Mouse (Mus musculus): Measurements from ENCODE around the gene Pcnx2. TPM values are rescaled to one million over a fixed set of nuclear protein-coding genes. Genes with fewer than 3 reads are reported as not detected.

Gene Pcnx2
- polyA plus RNA-seq, 1 experiment from 2014 or later: 0.15 TPM

- H3K4me2 ChIP-seq: no peak overlapping the region
- 57% methylated on average over 4 of the region's 4 CpGs for WGBS
- H3K4me1 ChIP-seq (replicated peaks): peaks cover 23% of the 10 kb centered on the region
These were observed 42.0 kb downstream of the Pcnx2 start for GRCm38 (mm10) chr8:125856160-125856559.

GRCm38 (mm10) chr8:125854379-125854778, 43.7 kb downstream of the Pcnx2 start:
- ATAC-seq (replicated peaks; ENCODE audit: insufficient number of reproducible peaks, insufficient read depth, low FRiP score, low read depth): no peak
- H3K36me3 ChIP-seq: no peaks in the 10 kb centered on the region
- no peak overlapping the region for H3K9ac ChIP-seq
- 76% methylated on average over 7 of the region's 7 CpGs for WGBS
- H3K27ac ChIP-seq: no peak overlapping the region
- H3K4me2 ChIP-seq: no peak overlapping the region
- H3K27me3 ChIP-seq: no peaks in the 10 kb centered on the region
- no peak overlapping the region for H3K4me3 ChIP-seq
- H3K4me1 ChIP-seq (replicated peaks): peaks cover 21% of the 10 kb centered on the region
- H3K9me3 ChIP-seq (replicated peaks): no peaks in the 10 kb centered on the region

More at GRCm38 (mm10) chr8:125856160-125856559, 42.0 kb downstream of the Pcnx2 start:
- H3K36me3 ChIP-seq: no peaks in the 10 kb centered on the region
- no peak overlapping the region for H3K4me3 ChIP-seq
- 0 out of 2 replicates have a peak, but pooled peaks cover 2% of the 10 kb centered on the region for H3K27me3 ChIP-seq
- no peak overlapping the region for H3K27ac ChIP-seq
- no peaks in the 10 kb centered on the region for H3K9me3 ChIP-seq (replicated peaks)
- H3K9ac ChIP-seq: no peak overlapping the region
- ATAC-seq (replicated peaks; ENCODE audit: insufficient number of reproducible peaks, insufficient read depth, low FRiP score, low read depth): no peak

- Histone ChIP-seq H3K9ac (no peak overlapping the region), H3K4me1 (replicated peaks) (peaks cover 21% of the 10 kb centered on the region), H3K27me3 (no peaks in the 10 kb centered on the region), H3K4me3 (no peak overlapping the region), H3K36me3 (no peaks in the 10 kb centered on the region), H3K4me2 (no peak overlapping the region), H3K9me3 (replicated peaks) (no peaks in the 10 kb centered on the region), H3K27ac (no peak overlapping the region)
- ATAC-seq (replicated peaks; ENCODE audit: insufficient number of reproducible peaks, insufficient read depth, low FRiP score, low read depth): no peak
- WGBS: 12% methylated on average over 5 of the region's 5 CpGs
These were observed 44.8 kb downstream of the Pcnx2 start for GRCm38 (mm10) chr8:125853300-125853699.

GRCm38 (mm10) chr8:125849181-125849580, 48.9 kb downstream of the Pcnx2 start:
- ATAC-seq (replicated peaks; ENCODE audit: insufficient number of reproducible peaks, insufficient read depth, low FRiP score, low read depth): no peak
- 47% methylated on average over 4 of the region's 4 CpGs for WGBS
- H3K4me3 ChIP-seq: no peak overlapping the region

GRCm38 (mm10) chr8:125847842-125848241, 50.3 kb downstream of the Pcnx2 start:
- H3K9me3 ChIP-seq (replicated peaks): no peaks in the 10 kb centered on the region
- WGBS: 55% methylated on average over 12 of the region's 12 CpGs
- H3K9ac ChIP-seq: no peak overlapping the region
- no peak overlapping the region for H3K27ac ChIP-seq
- ATAC-seq (replicated peaks; ENCODE audit: insufficient number of reproducible peaks, insufficient read depth, low FRiP score, low read depth): no peak
- no peak overlapping the region for H3K4me3 ChIP-seq
- no peaks in the 10 kb centered on the region for H3K36me3 ChIP-seq
- H3K27me3 ChIP-seq: no peaks in the 10 kb centered on the region
- 0 out of 2 replicates have a peak, but pooled peaks cover 2% of the 10 kb centered on the region for H3K4me1 ChIP-seq (replicated peaks)
- no peak overlapping the region for H3K4me2 ChIP-seq

More at GRCm38 (mm10) chr8:125849181-125849580, 48.9 kb downstream of the Pcnx2 start:
- Histone ChIP-seq H3K4me2 (no peak overlapping the region), H3K27me3 (no peaks in the 10 kb centered on the region), H3K36me3 (no peaks in the 10 kb centered on the region), H3K4me1 (replicated peaks) (peaks cover 8% of the 10 kb centered on the region), H3K9ac (no peak overlapping the region), H3K27ac (no peak overlapping the region), H3K9me3 (replicated peaks) (no peaks in the 10 kb centered on the region)

- no peak overlapping the region for H3K4me3 ChIP-seq
- ATAC-seq (replicated peaks; ENCODE audit: insufficient number of reproducible peaks, insufficient read depth, low FRiP score, low read depth): no peak
- H3K4me1 ChIP-seq (replicated peaks): peaks cover 7% of the 10 kb centered on the region; the same call in 1 of the 2 replicates
- no peak overlapping the region for H3K9ac ChIP-seq
- 92% methylated on average over 16 of the region's 16 CpGs for WGBS
- H3K36me3 ChIP-seq: no peaks in the 10 kb centered on the region
- no peak overlapping the region for H3K4me2 ChIP-seq
- no peak overlapping the region for H3K27ac ChIP-seq
- no peaks in the 10 kb centered on the region for H3K9me3 ChIP-seq (replicated peaks)
- no peaks in the 10 kb centered on the region for H3K27me3 ChIP-seq
These were observed 52.8 kb downstream of the Pcnx2 start for GRCm38 (mm10) chr8:125845281-125845680.

- Histone ChIP-seq H3K4me2 (no peak overlapping the region), H3K36me3 (no peaks in the 10 kb centered on the region), H3K4me1 (replicated peaks) (peaks cover 7% of the 10 kb centered on the region; the same call in 1 of the 2 replicates), H3K4me3 (no peak overlapping the region), H3K9me3 (replicated peaks) (no peaks in the 10 kb centered on the region), H3K27ac (no peak overlapping the region), H3K9ac (no peak overlapping the region), H3K27me3 (no peaks in the 10 kb centered on the region)
- WGBS: 64% methylated on average over 15 of the region's 15 CpGs
- ATAC-seq (replicated peaks; ENCODE audit: insufficient number of reproducible peaks, insufficient read depth, low FRiP score, low read depth): no peak
These were observed 54.8 kb downstream of the Pcnx2 start for GRCm38 (mm10) chr8:125843122-125843836.

GRCm38 (mm10) chr8:125842158-125842557, 56.0 kb downstream of the Pcnx2 start:
- Histone ChIP-seq H3K4me1 (replicated peaks) (peaks cover 7% of the 10 kb centered on the region; the same call in 1 of the 2 replicates), H3K4me2 (no peak overlapping the region), H3K36me3 (no peaks in the 10 kb centered on the region), H3K27me3 (no peaks in the 10 kb centered on the region), H3K9ac (no peak overlapping the region), H3K4me3 (no peak overlapping the region), H3K9me3 (replicated peaks) (no peaks in the 10 kb centered on the region), H3K27ac (no peak overlapping the region)
- ATAC-seq (replicated peaks; ENCODE audit: insufficient number of reproducible peaks, insufficient read depth, low FRiP score, low read depth): no peak
- WGBS: 42% methylated on average over 7 of the region's 7 CpGs

- WGBS: 21% methylated on average over 2 of the region's 2 CpGs
- Histone ChIP-seq H3K9me3 (replicated peaks) (no peaks in the 10 kb centered on the region), H3K27me3 (no peaks in the 10 kb centered on the region), H3K4me3 (no peak overlapping the region), H3K4me2 (no peak overlapping the region), H3K36me3 (no peaks in the 10 kb centered on the region), H3K27ac (no peak overlapping the region), H3K4me1 (replicated peaks) (peaks cover 14% of the 10 kb centered on the region), H3K9ac (no peak overlapping the region)
- no peak; the same call in 1 of the 2 replicates for ATAC-seq (replicated peaks; ENCODE audit: insufficient number of reproducible peaks, insufficient read depth, low FRiP score, low read depth)
These were observed 73.4 kb downstream of the Pcnx2 start for GRCm38 (mm10) chr8:125824688-125825087.

- no peaks in the 10 kb centered on the region for H3K9me3 ChIP-seq (replicated peaks)
- no peak for ATAC-seq (replicated peaks; ENCODE audit: insufficient number of reproducible peaks, insufficient read depth, low FRiP score, low read depth)
- H3K4me2 ChIP-seq: no peak overlapping the region
- H3K27me3 ChIP-seq: no peaks in the 10 kb centered on the region
- no peak overlapping the region for H3K27ac ChIP-seq
- peaks cover 15% of the 10 kb centered on the region for H3K4me1 ChIP-seq (replicated peaks)
- H3K4me3 ChIP-seq: no peak overlapping the region
- no peaks in the 10 kb centered on the region for H3K36me3 ChIP-seq
- no peak overlapping the region for H3K9ac ChIP-seq
- WGBS: 42% methylated on average over 12 of the region's 12 CpGs
These were observed 74.4 kb downstream of the Pcnx2 start for GRCm38 (mm10) chr8:125823719-125824118.

GRCm38 (mm10) chr8:125822065-125822464, 76.1 kb downstream of the Pcnx2 start:
- Histone ChIP-seq H3K4me3 (no peak overlapping the region), H3K4me1 (replicated peaks) (peaks cover 11% of the 10 kb centered on the region), H3K27ac (no peak overlapping the region), H3K9me3 (replicated peaks) (no peaks in the 10 kb centered on the region), H3K36me3 (no peaks in the 10 kb centered on the region), H3K9ac (no peak overlapping the region), H3K27me3 (no peaks in the 10 kb centered on the region), H3K4me2 (no peak overlapping the region)
- ATAC-seq (replicated peaks; ENCODE audit: insufficient number of reproducible peaks, insufficient read depth, low FRiP score, low read depth): no peak
- 83% methylated on average over 14 of the region's 14 CpGs for WGBS

- no peak for ATAC-seq (replicated peaks; ENCODE audit: insufficient number of reproducible peaks, insufficient read depth, low FRiP score, low read depth)
- Histone ChIP-seq H3K4me2 (no peak overlapping the region), H3K9ac (no peak overlapping the region), H3K4me3 (no peak overlapping the region), H3K36me3 (no peaks in the 10 kb centered on the region), H3K27me3 (no peaks in the 10 kb centered on the region), H3K4me1 (replicated peaks) (peaks cover 20% of the 10 kb centered on the region), H3K27ac (no peak overlapping the region), H3K9me3 (replicated peaks) (no peaks in the 10 kb centered on the region)
- WGBS: 55% methylated on average over 7 of the region's 7 CpGs
These were observed 78.3 kb downstream of the Pcnx2 start for GRCm38 (mm10) chr8:125819797-125820196.

Data from heart, embryonic 15.5 days (tissue).